Mouse (Mus musculus) forebrain, embryonic 15.5 days (tissue): ENCODE results near the gene Hba-a2. TPM values are rescaled to one million over a fixed set of nuclear protein-coding genes. Genes with fewer than 3 reads are reported as not detected.
"Not testable (repeated sequence)": the region's sequence is repeated elsewhere in the genome, so short reads cannot be mapped to it uniquely, and the experiment has no call there.

ENCODE experiments used
- ATAC-seq: fragments of 200-750 bp; cut with Nextera tagmentation; replicated peaks from 2 replicates; pipeline ENCODE4 v1.8.0; 2017; ENCODE audit warnings: mild to moderate bottlenecking, moderate TSS enrichment, moderate library complexity
- H3K27ac ChIP-seq: fragments of 300-500 bp; sonication (generic); replicated peaks from 2 replicates; pipeline ENCODE4 v1.5.1; 2015; ENCODE audit warnings: mild to moderate bottlenecking, inconsistent platforms
- H3K27me3 ChIP-seq: fragments of 300-500 bp; sonication (generic); 2 replicates; pipeline ENCODE4 v1.6.1; 2015; ENCODE audit warnings: inconsistent platforms
- H3K36me3 ChIP-seq: fragments of 300-500 bp; sonication (generic); 2 replicates; pipeline ENCODE4 v1.6.1; 2015; ENCODE audit warnings: mild to moderate bottlenecking, inconsistent platforms
- H3K4me1 ChIP-seq: fragments of 300-500 bp; sonication (generic); 2 replicates; pipeline ENCODE4 v1.6.1; 2015; ENCODE audit warnings: inconsistent platforms
- H3K4me2 ChIP-seq: fragments of 300-500 bp; sonication (generic); replicated peaks from 2 replicates; pipeline ENCODE4 v1.6.1; 2015; ENCODE audit warnings: mild to moderate bottlenecking, inconsistent platforms
- H3K4me3 ChIP-seq: fragments of 300-500 bp; sonication (generic); 2 replicates; pipeline ENCODE4 v1.5.1; 2015; ENCODE audit warnings: mild to moderate bottlenecking, inconsistent platforms
- H3K9ac ChIP-seq: fragments of 300-500 bp; sonication (generic); replicated peaks from 2 replicates; pipeline ENCODE4 v1.6.1; 2015; ENCODE audit warnings: mild to moderate bottlenecking, inconsistent platforms
- H3K9me3 ChIP-seq: fragments of 300-500 bp; sonication (generic); 2 replicates; pipeline ENCODE4 v1.6.1; 2016; ENCODE audit warnings: inconsistent platforms
- WGBS: fragments of 180-500 bp; shearing (Covaris S2); methylation state at CpG from one replicate; pipeline ENCODE4 v1.1.7; 2015; ENCODE audit warnings: mixed read lengths; 5-methylcytosine and 5-hydroxymethylcytosine counted together
- polyA plus RNA-seq: library from polyadenylated mRNA; unstranded; fragments of >200 nt; fragmentation: Nextera tagmentation; extraction: Ambion mirVana; gene quantifications from 2 replicates; pipeline ENCODE4 v1.2.1, GENCODE M21; 2015

The Hba-a2 gene
- polyA plus RNA-seq, 1 experiment from 2014 or later = 5,963 TPM

GRCm38 (mm10) chr11:32285031-32285775 lies 11.1 kb upstream of the Hba-a2 start:
- Histone ChIP-seq H3K9me3 (no peaks in the 10 kb centered on the region), H3K27me3 (no peaks in the 10 kb centered on the region; the same call in 1 of the 2 replicates), H3K4me1 (no peaks in the 10 kb centered on the region), H3K4me2 (no peak overlapping the region), H3K36me3 (no peaks in the 10 kb centered on the region), H3K27ac (no peak overlapping the region), H3K4me3 (no peak overlapping the region), H3K9ac (no peak overlapping the region)
- ATAC-seq = no peak
- 83% methylated on average over 7 of the region's 7 CpGs for WGBS

- not testable (repeated sequence) for H3K9ac ChIP-seq, H3K36me3 ChIP-seq
- 0 out of 2 replicates have a peak, but pooled peaks have one; percentile 13 for ATAC-seq
Observed at GRCm38 (mm10) chr11:32285887-32286286, 10.4 kb upstream of the Hba-a2 start.

GRCm38 (mm10) chr11:32286695-32287492 lies 9.4 kb upstream of the Hba-a2 start, which contains the start of gene Hbq1b:
Gene Hbq1b (plus strand): TSS chr11:32286965.
- peak within 1 kb of the TSS; percentile 37 for H3K4me3 ChIP-seq
- not testable (repeated sequence) for H3K27me3 ChIP-seq, H3K4me1 ChIP-seq, H3K36me3 ChIP-seq, H3K9me3 ChIP-seq, H3K27ac ChIP-seq
- peak; percentile 84 for ATAC-seq
- H3K4me2 ChIP-seq = peak within 1 kb of the TSS; percentile 50
- peak within 1 kb of the TSS; percentile 41; the same call in 1 of the 2 replicates for H3K9ac ChIP-seq
- WGBS = 20% methylated on average over 32 of the region's 33 CpGs

More at GRCm38 (mm10) chr11:32285887-32286286, 10.4 kb upstream of the Hba-a2 start:
- H3K27ac ChIP-seq, H3K4me1 ChIP-seq, H3K9me3 ChIP-seq, H3K27me3 ChIP-seq, H3K4me2 ChIP-seq, H3K4me3 ChIP-seq: not testable (repeated sequence)

- Histone ChIP-seq H3K9ac (no peak overlapping the region), H3K27ac (no peak overlapping the region), H3K4me1 (no peaks in the 10 kb centered on the region), H3K36me3 (no peaks in the 10 kb centered on the region), H3K4me3 (peak overlapping the region; percentile 37; the same call in 1 of the 2 replicates), H3K4me2 (peak overlapping the region; percentile 50), H3K27me3 (no peaks in the 10 kb centered on the region; the same call in 1 of the 2 replicates), H3K9me3 (no peaks in the 10 kb centered on the region)
- ATAC-seq = no peak
- 70% methylated on average over 9 of the region's 9 CpGs for WGBS
Observed at GRCm38 (mm10) chr11:32287493-32287825, 8.8 kb upstream of the Hba-a2 start.

GRCm38 (mm10) chr11:32292819-32293218 lies 3.5 kb upstream of the Hba-a2 start:
- H3K27ac ChIP-seq, H3K9ac ChIP-seq, H3K9me3 ChIP-seq, H3K27me3 ChIP-seq, H3K36me3 ChIP-seq, ATAC-seq, H3K4me1 ChIP-seq, H3K4me2 ChIP-seq, H3K4me3 ChIP-seq: not testable (repeated sequence)
- WGBS = 84% methylated on average over 4 of the region's 4 CpGs

- H3K9ac ChIP-seq, H3K4me1 ChIP-seq, ATAC-seq, H3K27ac ChIP-seq, H3K4me2 ChIP-seq, H3K27me3 ChIP-seq, H3K9me3 ChIP-seq, H3K4me3 ChIP-seq, H3K36me3 ChIP-seq: not testable (repeated sequence)
- WGBS = 72% methylated on average over 3 of the region's 3 CpGs
Observed at GRCm38 (mm10) chr11:32293479-32293878, 2.8 kb upstream of the Hba-a2 start.

GRCm38 (mm10) chr11:32297417-32297816 lies 1.1 kb downstream of the Hba-a2 start:
- H3K27me3 ChIP-seq, H3K9me3 ChIP-seq, ATAC-seq, H3K4me1 ChIP-seq, H3K9ac ChIP-seq, H3K4me3 ChIP-seq, H3K36me3 ChIP-seq, H3K27ac ChIP-seq, H3K4me2 ChIP-seq: not testable (repeated sequence)
- 43% methylated on average over 2 of the region's 2 CpGs for WGBS

- no peaks in the 10 kb centered on the region for H3K9me3 ChIP-seq
- no peak overlapping the region for H3K4me3 ChIP-seq
- 92% methylated on average over 1 of the region's 1 CpGs for WGBS
- H3K27ac ChIP-seq = no peak overlapping the region
- H3K27me3 ChIP-seq = no peaks in the 10 kb centered on the region
- no peak for ATAC-seq
- H3K4me2 ChIP-seq = no peak overlapping the region
- H3K9ac ChIP-seq = no peak overlapping the region
- H3K4me1 ChIP-seq = peaks cover 5% of the 10 kb centered on the region; the same call in 1 of the 2 replicates
- no peaks in the 10 kb centered on the region for H3K36me3 ChIP-seq
Observed at GRCm38 (mm10) chr11:32297866-32298531, 1.7 kb downstream of the Hba-a2 start.

GRCm38 (mm10) chr11:32298532-32298918 lies 2.2 kb downstream of the Hba-a2 start:
- ATAC-seq = no peak
- no peaks in the 10 kb centered on the region for H3K36me3 ChIP-seq

GRCm38 (mm10) chr11:32299865-32300264 lies 3.6 kb downstream of the Hba-a2 start, which contains the start of gene Hbq1a:
Gene Hbq1a (plus strand): TSS chr11:32300069.
- peak within 1 kb of the TSS; percentile 29 for H3K4me3 ChIP-seq
- H3K36me3 ChIP-seq, H3K27me3 ChIP-seq, H3K27ac ChIP-seq, H3K4me1 ChIP-seq, H3K9me3 ChIP-seq, H3K9ac ChIP-seq: not testable (repeated sequence)
- ATAC-seq = peak; percentile 55; the same call in 1 of the 2 replicates
- peak within 1 kb of the TSS; percentile 40 for H3K4me2 ChIP-seq
- WGBS = 5% methylated on average over 16 of the region's 16 CpGs

More at GRCm38 (mm10) chr11:32298532-32298918, 2.2 kb downstream of the Hba-a2 start:
- no peaks in the 10 kb centered on the region for H3K27me3 ChIP-seq
- peaks cover 9% of the 10 kb centered on the region; the same call in 1 of the 2 replicates for H3K4me1 ChIP-seq
- no peaks in the 10 kb centered on the region for H3K9me3 ChIP-seq
- no peak overlapping the region for H3K27ac ChIP-seq
- no peak overlapping the region for H3K4me3 ChIP-seq
- 97% methylated on average over 2 of the region's 2 CpGs for WGBS
- no peak overlapping the region for H3K4me2 ChIP-seq
- no peak overlapping the region for H3K9ac ChIP-seq

GRCm38 (mm10) chr11:32300279-32301267 lies 4.3 kb downstream of the Hba-a2 start:
- H3K4me1 ChIP-seq = peaks cover 9% of the 10 kb centered on the region; the same call in 1 of the 2 replicates
- no peak overlapping the region for H3K9ac ChIP-seq
- no peaks in the 10 kb centered on the region for H3K36me3 ChIP-seq
- H3K27me3 ChIP-seq = no peaks in the 10 kb centered on the region
- H3K9me3 ChIP-seq = no peaks in the 10 kb centered on the region
- peak overlapping the region; percentile 29 for H3K4me3 ChIP-seq
- H3K27ac ChIP-seq = no peak overlapping the region
- H3K4me2 ChIP-seq = peak overlapping the region; percentile 40
- 58% methylated on average over 16 of the region's 17 CpGs for WGBS
- no peak for ATAC-seq
